Mouse (Mus musculus): ENCODE measurements around the gene Agtrap. TPM values are rescaled to one million over a fixed set of nuclear protein-coding genes. Genes with fewer than 3 reads are reported as not detected.
A peak's percentile ranks its signal among the peaks of the same experiment; 100 is the strongest.

The Agtrap gene
- polyA plus RNA-seq, 1 experiment, result 9.6 TPM

DNA sequence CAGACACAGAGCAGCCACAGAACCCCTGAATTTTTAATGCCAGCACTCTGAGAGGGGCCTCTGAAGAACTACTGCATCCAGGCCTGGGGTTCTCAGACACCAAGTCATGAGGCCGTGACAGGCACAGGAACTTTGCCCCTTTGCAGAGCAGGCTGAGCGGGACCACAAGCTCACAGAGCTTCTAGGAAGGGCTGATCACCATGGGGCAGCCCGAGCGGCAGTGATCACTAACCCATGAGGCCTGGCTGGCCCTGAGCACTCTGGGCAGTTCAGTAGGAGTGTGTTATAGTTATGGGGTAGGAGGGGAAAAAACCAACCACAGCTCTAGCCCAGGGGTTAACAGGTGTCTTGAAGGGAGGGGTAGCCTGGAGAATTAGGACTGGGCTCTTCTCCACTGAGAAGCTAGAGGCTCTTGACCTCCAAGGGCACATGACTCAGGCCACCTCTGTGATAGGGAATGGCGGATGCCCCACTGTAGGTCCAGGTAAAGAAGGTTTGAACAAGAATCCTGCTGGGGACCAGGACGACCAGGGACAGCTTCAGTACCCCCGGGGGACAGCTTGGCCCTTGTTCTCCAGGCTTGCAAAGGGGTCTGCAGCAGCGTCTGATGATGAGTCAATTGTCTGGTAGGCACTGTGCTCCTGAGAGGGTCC lies 7.8 kb downstream of the Agtrap start:
- no peak for DNase-seq (ENCODE audit: extremely low spot score in 1 of 2, low spot score in 1 of 2)

DNA sequence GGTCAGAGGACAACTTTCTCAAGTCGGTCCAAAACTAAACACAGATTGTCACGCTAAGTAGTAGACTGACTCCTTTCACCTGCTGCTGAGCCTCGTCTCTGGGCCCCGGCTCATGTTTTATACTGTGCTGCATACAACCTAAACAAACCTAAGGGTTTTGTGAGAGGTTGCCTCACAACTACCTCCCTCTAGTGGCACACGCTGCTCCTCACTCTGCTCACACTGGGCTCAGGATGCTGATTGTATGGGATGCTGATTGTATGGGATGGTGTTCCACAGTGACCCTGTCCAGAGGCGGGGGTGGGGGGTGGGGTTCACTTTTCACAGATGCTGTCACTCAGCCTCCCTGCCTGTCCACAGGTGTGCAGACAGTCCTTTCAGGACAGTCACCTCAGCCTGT lies 8.6 kb downstream of the Agtrap start:
- no peak for DNase-seq (ENCODE audit: extremely low spot score in 1 of 2, low spot score in 1 of 2)

DNA sequence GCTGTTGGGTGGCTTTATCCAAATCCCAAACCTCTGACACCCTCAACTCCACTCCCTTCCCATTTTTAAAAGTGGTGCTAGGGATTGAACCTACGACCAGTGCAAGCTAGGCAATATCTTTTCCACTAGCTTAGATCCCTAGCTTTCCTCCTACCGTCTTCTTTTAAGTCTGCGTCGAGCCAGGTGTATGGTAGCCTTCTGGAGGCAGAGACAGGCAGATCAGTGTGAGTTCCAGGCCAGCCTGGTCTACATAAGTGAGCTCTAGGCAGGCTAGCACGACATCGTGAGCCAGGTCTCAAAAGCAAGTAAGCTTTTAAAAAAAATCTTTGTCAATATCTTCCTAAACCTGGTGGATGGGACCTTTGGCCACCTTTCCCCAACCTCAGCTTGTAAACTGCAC lies 11.9 kb downstream of the Agtrap start:
- DNase-seq (ENCODE audit: extremely low spot score in 1 of 2, low spot score in 1 of 2), result no peak

DNA sequence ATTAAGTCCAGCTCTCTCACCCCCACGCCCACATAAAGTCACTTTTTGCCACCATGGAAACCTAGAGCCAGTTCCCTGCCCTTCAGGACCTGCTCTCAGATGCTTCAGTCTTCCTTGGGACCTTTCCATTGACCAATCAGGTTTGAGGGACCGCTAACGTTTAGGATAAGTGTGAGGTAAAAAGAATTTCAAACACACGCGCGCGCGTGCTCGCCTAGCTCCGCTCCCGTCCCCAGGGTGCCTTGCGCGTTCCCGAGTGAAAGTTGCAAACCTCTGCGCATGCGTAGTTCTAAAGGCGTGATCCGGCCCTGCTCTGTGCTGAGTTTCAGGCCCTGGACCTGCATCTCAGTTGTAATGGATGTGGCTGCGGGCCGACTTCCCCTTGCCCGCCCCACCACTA lies 12.6 kb downstream of the Agtrap start:
- DNase-seq (ENCODE audit: extremely low spot score in 1 of 2, low spot score in 1 of 2), result peak in 1 of 2 experiments; percentile 76

DNA sequence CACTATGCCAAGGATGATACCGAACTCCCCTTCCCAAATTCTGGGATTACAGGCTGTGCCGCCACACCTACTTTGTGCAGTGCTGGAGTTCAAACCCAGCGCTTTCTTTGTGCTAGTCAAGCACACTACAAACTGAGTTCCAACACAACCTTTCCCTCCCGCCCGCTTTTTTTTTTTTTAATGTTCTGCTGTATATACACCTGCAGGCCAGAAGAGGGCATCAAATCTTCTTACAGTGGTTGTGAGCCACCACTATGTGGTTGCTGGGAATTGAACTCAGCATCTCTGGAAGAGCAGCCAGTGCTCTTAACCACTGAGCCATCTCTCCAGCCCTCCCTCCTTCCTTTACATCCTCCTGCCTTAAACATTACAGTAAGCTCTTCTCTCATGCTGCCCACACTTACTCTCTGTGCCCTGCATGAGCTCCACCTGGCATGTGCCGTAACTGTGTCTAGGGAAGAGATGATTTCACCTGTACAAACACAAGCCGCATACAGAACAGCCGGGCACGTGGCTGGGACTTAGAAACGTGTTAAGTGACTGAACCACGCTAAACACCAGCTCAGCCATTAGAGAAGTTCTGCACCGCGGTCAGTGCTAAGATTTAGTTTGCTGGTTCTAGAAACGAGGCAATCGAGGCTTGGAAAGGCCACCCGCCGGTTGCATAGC lies 13.2 kb downstream of the Agtrap start:
- no peak for DNase-seq (ENCODE audit: extremely low spot score in 1 of 2, low spot score in 1 of 2)

DNA sequence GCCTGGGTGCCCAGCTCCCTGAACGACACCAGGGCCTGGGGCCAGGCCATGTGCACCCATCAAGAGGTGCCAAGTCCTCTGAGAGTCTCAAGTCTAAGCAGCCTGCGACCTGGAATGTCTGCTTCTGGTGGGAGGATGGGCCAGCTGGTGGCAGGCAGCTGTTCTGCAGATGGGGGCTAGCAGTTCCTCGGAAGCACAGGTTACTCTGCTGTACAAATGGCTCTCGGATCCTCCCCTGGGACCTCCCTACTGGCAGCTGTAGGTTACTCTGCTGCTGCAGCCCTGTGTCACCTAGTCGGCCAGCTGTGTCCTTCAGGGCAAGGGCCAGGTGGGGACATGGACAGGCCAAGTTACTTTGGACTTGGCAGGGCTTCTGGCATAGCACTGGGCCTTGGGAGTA lies 16.3 kb downstream of the Agtrap start:
- DNase-seq (ENCODE audit: extremely low spot score in 1 of 2, low spot score in 1 of 2), result no peak

DNA sequence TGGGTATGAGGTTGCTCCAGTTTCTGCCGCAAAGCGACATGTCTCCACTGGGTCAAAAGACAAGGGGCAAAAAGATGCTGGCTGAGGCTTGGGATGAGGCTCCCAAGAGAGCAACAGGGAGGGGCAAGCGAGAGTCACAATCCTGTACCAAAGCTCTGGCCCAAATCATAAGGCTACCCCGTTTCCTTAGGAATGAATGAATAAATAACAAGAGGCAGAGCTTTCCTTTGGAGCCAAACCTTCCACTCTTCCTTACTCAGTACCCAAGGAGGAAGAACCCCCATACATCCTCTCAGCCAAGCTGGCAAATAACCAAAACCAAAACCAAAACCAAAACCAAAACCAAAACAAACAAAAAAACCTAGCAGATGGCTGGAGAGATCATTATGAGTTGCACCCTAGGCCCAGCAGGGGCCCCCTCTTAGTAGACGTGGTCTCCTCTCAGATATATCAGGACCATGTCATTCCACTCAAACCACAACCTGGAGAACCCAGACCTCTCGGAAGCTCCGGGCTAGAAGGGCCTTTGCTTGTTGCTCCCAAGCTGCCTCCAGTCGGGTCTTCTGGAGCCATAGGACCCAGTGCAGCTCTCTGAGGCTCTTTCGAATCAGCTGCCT lies 18.1 kb downstream of the Agtrap start:
- no peak for DNase-seq (ENCODE audit: extremely low spot score in 1 of 2, low spot score in 1 of 2)

DNA sequence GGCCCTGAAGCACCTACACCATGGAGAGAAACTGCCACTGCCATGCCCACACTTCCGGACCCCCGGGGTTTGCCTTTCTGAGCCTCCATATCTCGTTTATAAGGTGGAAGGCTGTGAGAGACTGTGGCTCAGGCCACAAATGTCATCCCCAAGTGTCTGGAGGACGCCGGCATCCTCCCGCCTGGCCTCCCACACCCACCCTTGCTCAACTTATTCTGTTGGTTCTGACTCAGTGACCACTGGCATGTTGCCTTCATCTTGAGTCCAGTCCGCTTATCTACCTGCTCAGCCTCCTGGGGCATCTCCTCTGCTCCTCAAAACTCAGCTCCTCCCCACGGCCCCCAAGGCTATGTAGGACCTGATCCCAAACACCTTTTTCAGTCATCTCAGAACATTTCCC lies 20.5 kb downstream of the Agtrap start:
- no peak for DNase-seq (ENCODE audit: extremely low spot score in 1 of 2, low spot score in 1 of 2)

DNA sequence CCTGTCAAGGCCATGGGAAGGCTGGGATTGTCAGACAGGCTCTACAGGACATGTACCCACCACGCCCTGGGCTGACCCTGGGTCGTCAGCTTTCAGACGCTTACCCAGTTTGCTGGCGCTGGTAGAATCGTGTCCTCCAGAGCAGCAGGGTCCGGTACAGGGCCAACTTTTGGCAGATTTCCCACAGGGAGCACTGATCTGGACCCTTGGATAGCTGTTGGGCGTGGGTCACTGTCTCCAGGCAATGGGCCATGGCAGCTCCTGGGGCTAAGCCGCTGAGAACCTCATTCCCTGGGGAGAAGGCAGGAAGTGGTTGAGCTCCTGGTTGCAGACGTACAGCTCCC lies 21.5 kb downstream of the Agtrap start:
- DNase-seq (ENCODE audit: extremely low spot score in 1 of 2, low spot score in 1 of 2), result no peak

DNA sequence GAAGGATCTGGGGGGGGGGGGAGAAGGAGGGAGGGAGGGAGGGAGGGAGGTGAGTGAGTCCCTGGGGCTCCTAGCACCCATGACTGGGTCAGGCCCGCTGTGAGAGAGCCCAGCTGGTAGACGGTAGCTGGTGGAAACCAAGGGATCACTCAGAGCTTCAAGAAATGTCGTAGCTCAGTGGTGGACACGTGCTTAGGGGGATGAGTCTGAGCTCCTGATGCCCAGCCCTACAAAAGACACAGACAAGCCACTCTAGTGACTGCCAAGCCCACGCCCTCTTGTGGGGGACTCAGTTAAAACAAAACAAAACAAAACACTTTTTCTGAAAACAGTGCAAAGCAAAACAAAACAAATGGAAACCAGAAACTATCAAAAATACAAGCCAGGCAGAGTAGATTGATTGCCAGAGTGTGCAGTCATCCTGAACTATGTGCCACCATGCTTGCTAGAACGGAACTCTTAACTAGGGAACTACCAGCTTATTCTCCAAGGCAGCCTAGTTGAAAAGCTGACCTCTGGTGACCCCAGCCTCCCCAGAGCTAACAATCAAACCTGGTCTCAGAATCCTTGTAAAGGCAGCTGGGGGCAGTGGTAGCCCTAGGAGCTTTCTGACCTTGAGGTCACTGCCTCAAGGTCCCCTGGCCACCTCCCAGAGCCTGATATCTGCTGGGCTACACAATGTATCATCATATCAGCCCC lies 22.0 kb downstream of the Agtrap start:
- no peak for DNase-seq (ENCODE audit: extremely low spot score in 1 of 2, low spot score in 1 of 2)

DNA sequence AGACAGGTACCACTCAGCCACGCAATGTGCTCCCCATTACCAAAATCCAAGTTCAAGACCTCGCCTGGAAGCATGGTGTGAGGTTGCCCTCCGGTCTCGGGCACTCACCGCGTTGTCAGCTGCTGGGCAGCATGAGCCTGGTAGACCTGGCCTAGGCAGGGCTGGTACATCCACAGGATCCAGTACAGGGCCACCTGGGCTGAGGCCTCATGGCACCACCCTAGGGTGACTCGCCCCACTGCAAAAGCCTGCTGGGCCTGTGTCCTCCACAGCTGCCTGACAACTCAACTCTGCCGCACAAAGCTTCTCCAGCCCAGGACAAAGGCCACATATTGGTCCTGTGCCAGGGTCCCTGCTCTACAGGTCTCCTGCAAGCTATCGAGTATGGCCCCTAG lies 26.7 kb downstream of the Agtrap start:
- DNase-seq (ENCODE audit: extremely low spot score in 1 of 2, low spot score in 1 of 2), result no peak

DNA sequence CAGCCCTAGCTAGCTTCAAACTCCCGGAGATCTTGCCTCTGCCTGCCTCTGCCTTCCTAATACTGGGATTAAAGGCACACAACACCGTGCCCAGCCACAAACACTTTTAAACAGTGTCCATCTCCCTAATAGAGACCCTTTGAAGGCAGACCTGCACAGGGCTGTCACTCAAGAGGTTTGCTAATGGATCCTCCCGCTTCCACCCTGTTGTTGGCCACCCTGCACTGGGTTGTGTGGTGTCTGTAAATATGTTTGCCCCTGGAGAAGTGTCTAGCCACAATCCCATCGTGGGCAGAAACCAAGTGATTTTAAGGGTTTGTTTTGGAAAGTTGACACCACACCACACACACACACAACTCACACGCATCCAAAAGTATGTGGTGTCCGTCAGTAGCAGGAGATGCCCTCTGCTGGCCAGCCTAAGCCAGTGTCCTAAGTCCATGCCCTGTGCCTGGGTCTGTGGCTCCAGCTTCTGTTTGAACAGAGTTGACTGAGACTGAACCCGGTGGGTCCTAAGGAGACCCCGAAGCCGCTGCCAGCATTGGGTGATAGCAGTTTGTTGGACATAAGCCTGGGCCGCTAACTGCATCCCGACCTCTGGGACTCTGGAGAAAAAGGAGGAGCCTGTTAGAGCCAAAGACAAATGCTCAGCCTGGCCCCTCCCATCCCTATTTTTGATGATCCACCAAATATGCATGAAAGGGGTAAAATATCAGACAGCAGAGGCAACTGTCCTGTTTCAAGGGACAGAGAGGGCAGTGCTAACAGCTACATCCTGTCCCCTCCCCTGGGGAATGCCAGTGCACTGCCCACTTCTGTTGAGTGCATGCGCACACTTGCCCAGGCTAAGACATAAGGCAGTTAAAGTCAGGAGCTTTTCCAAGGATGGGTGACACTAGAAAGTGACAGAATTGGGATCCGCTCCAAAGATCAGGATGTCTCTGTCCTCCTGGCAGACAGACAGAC lies 27.4 kb downstream of the Agtrap start:
- DNase-seq (ENCODE audit: extremely low spot score in 1 of 2, low spot score in 1 of 2), result no peak

DNA sequence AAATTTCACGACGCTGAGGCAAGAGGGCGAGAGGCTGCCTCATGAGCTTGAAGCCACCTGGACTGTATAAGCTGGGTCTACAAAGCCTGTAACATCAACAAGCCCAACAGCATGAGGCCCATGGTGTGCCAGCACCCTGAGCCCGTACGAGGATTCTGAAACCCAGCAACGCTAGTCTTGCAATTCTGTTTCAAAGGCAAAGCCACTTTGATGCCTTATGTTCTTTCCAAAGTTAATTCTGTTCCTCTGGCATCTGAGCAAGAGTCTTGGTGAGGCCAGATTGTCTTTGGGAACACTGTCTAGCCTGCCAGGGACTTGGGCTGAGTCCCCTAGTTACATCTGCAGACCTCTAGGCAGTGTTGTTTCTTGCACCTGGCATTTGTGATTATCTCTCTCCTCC lies 28.8 kb downstream of the Agtrap start:
- DNase-seq (ENCODE audit: extremely low spot score in 1 of 2, low spot score in 1 of 2), result no peak

DNA sequence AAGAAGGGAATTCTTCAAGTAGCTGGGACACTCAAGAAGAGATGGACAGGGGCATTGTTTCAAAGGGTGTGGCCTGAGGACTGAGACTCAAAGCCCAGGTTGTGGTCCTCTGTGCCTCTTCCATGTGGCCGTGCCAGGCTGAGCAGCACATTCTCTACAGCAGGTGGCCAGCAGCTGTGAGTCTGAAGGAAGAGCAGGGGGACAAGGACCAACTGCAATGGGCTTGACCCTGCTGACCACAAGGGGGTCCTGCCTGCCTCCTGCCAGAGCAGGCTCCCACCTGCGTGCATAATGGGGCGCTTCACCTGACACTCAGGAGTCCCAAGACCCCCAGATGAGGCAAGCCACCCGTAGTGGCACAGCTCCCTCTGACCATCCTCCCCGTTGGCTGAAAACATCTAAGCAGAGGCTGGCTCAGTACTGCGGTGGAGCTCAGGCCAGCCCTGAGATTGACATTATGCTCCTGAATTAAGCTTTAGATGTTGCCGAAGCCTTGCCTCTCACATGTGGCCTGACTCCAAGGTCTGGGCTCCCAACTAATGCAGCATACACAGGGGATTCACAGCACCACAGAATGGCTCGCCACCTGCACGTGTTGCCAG lies 29.5 kb downstream of the Agtrap start:
- DNase-seq (ENCODE audit: extremely low spot score in 1 of 2, low spot score in 1 of 2), result no peak

DNA sequence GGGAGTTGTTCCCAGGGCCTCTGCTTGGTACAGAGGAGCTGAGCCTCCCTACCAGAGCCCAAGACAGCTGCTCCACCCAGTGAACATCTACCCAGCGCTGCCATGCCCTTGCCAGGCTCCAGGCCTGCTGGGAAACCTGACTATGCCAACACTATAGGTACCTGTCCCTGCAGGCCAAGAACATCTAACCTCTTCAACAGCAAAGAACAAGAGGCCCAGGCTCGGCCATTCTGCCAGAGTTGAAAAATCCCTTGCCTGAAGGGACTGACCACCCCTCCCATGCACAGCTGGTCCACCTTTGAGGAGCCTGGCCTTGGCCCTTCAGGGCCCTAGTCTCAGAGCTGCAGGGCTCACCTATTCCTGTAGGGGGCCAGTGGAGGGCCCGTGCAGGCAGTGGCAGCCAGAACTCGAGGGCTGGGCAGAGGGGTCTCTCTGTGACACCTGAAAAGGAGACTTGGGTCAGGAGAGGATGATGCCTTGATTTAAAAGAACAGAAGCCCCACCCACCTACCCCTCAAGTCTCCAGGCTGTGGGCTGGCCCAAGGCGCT lies 30.1 kb downstream of the Agtrap start:
- DNase-seq (ENCODE audit: extremely low spot score in 1 of 2, low spot score in 1 of 2), result no peak

DNA sequence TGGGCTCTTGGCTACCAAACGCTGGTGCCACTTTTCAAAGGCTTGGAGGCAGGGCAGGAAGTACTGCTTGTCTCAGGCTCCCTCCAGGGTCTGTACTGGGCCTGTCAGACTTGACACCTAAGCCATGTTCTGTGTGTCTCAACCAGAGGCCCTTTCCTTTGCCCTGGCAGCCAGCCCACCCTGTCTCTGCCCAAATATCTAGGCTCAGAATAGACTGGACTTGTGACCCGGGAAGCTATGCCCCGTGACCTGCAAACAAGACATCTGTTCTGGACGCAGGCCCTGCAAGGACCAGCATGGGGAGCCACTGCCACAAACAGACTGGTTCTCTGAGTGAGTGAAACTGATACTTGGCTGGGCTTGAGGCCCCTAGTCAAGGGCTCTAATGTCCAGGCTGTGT lies 31.0 kb downstream of the Agtrap start:
- DNase-seq (ENCODE audit: extremely low spot score in 1 of 2, low spot score in 1 of 2), result no peak

DNA sequence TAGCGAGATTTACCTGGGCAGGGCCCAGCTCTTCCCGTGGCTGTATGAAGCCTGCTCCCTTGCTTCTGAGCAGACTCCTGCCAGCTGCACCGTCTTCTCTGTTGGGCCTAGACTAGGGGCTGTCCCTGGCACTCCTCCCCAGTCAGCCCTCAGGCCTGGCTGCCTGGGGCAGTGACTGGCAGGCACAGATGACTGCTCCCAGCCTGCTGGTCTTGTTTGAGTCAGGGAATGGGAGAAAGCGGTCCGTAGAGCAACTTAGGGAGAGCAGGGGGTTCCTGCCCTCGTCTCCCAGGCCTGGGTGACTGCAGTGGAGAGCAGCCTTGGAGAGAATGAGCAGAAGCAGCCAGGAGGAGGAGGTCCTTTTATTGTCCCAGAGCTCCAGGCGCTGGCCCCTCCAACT lies 31.6 kb downstream of the Agtrap start:
- no peak for DNase-seq (ENCODE audit: extremely low spot score in 1 of 2, low spot score in 1 of 2)

DNA sequence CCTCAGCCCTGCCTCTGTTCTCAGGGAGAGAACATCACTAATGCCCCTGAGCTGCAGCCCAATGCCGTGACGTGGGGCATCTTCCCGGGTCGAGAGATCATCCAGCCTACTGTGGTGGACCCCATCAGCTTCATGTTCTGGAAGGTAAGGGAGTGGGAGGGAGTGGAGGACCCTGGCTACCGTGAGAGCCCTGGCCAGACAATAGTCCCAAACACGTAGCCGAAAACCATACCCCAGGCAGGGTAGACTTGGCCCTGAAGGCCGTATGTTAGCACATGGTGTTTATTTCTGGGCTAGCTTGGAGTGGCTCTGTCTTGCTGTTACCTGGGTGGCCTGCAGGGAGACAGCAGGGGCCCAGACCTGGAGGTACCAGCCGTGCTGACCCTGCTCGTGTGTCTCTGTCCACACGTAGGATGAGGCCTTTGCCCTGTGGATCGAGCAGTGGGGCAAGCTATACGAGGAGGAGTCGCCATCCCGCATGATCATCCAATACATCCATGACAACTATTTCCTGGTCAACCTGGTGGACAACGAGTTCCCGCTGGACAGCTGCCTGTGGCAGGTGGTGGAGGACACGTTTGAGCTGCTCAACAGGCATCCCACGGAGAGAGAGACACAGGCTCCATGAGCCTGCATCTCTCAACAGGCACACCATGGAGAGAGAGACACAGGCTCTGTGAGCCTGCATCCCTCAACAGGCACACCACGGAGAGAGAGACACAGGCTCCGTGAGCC lies 32.7 kb downstream of the Agtrap start:
- no peak for DNase-seq (ENCODE audit: extremely low spot score in 1 of 2, low spot score in 1 of 2)

DNA sequence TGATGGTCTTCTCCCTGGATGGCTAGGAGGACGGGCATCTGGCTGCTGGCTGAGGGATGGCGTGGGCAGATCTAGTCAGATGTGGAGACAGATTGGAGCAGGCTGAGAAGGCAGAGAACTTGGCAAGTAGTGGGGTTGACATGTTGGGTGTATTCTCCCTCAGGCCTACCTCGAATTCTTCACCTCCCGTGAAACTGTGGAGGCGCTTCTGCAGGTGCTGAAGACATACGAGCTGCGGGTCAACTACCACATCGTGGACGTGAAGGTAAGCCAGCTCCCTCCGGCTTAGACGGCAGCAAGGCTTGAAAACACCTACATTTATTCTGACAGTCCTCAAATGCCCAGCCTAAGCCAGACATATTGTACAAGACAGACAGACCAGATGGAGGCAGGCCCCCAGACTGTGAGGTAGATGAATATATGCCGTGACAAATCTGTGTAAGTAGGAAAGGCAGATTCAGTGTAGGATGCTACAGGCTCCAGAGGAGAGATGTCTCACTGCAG lies 34.4 kb downstream of the Agtrap start:
- peak; percentile 81 to 83 for DNase-seq (ENCODE audit: extremely low spot score in 1 of 2, low spot score in 1 of 2)

Data from frontal cortex, adult 2 months (tissue).